Mouse (Mus musculus): ENCODE measurements around the gene Chpf. TPM values are rescaled to one million over a fixed set of nuclear protein-coding genes. Genes with fewer than 3 reads are reported as not detected.

The Chpf gene
- 66.9 and 145 TPM in 2 replicates for polyA plus RNA-seq (2012; rRNA removed; ENCODE audit: low replicate concordance)

GRCm38 (mm10) chr1:75478916-75479634, at the start of gene Chpf, which contains the start of gene Tmem198:
Gene Chpf, minus strand, starts transcription at chr1:75479307.
Gene Tmem198, plus strand, starts transcription at chr1:75479532.

GRCm38 (mm10) chr1:75521321-75522031, 42.4 kb upstream of the Chpf start, which contains the start of gene Stk11ip:
Gene Stk11ip, plus strand, starts transcription at chr1:75521529.

GRCm38 (mm10) chr1:75507006-75507405, 27.9 kb upstream of the Chpf start, which contains the start of gene Inha:
Gene Inha, plus strand, starts transcription at chr1:75507077.

GRCm38 (mm10) chr1:75505956-75506831, 27.1 kb upstream of the Chpf start, which contains the start of gene Obsl1:
Gene Obsl1, minus strand, starts transcription at chr1:75506452.

GRCm38 (mm10) chr1:75450314-75451005, 28.6 kb downstream of the Chpf start, which contains the start of gene Asic4:
Gene Asic4, plus strand, starts transcription at chr1:75450436.

GRCm38 (mm10) chr1:75435475-75436328, 43.4 kb downstream of the Chpf start, which contains the start of gene Gmppa:
Gene Gmppa, plus strand, starts transcription at chr1:75435930.

Other genes with a start within 250 kb of the Chpf start
- not detected in 2 replicates for gene A630095N17Rik, start 247.2 kb downstream of the Chpf start, polyA plus RNA-seq (2012; rRNA removed; ENCODE audit: low replicate concordance)
- 50.7 and 52.0 TPM in 2 replicates for gene Dnajb2, start 242.9 kb downstream of the Chpf start, polyA plus RNA-seq (2012; rRNA removed; ENCODE audit: low replicate concordance)
- 0.11 and 0.19 TPM in 2 replicates for gene Ptprn, start 214.8 kb downstream of the Chpf start, polyA plus RNA-seq (2012; rRNA removed; ENCODE audit: low replicate concordance)
- gene Resp18, start 200.9 kb downstream of the Chpf start, polyA plus RNA-seq (2012; rRNA removed; ENCODE audit: low replicate concordance), result not detected in 2 replicates
- 167 and 178 TPM in 2 replicates for gene Dnpep, start 161.3 kb downstream of the Chpf start, polyA plus RNA-seq (2012; rRNA removed; ENCODE audit: low replicate concordance)
- 24.9 and 299 TPM in 2 replicates for gene Des, start 119.0 kb downstream of the Chpf start, polyA plus RNA-seq (2012; rRNA removed; ENCODE audit: low replicate concordance)
- gene Speg, start 104.0 kb downstream of the Chpf start, polyA plus RNA-seq (2012; rRNA removed; ENCODE audit: low replicate concordance), result 28.4 and 38.3 TPM in 2 replicates
- gene Gmppa, start 43.4 kb downstream of the Chpf start, polyA plus RNA-seq (2012; rRNA removed; ENCODE audit: low replicate concordance), result 137 and 159 TPM in 2 replicates
- gene Asic4, start 28.9 kb downstream of the Chpf start, polyA plus RNA-seq (2012; rRNA removed; ENCODE audit: low replicate concordance), result 0.08 TPM in 1 of 2 replicates, not detected in the other
- gene Tmem198, start 225 bp upstream of the Chpf start, polyA plus RNA-seq (2012; rRNA removed; ENCODE audit: low replicate concordance), result 2.6 and 4.9 TPM in 2 replicates
- gene Obsl1, start 27.1 kb upstream of the Chpf start, polyA plus RNA-seq (2012; rRNA removed; ENCODE audit: low replicate concordance), result 26.9 and 31.8 TPM in 2 replicates
- gene Inha, start 27.8 kb upstream of the Chpf start, polyA plus RNA-seq (2012; rRNA removed; ENCODE audit: low replicate concordance), result 10.1 and 17.2 TPM in 2 replicates
- gene Stk11ip, start 42.2 kb upstream of the Chpf start, polyA plus RNA-seq (2012; rRNA removed; ENCODE audit: low replicate concordance), result 38.0 and 64.2 TPM in 2 replicates
- 22.8 and 23.7 TPM in 2 replicates for gene Slc4a3, start 67.0 kb upstream of the Chpf start, polyA plus RNA-seq (2012; rRNA removed; ENCODE audit: low replicate concordance)